Mouse (Mus musculus) liver, postnatal 0 days (tissue): Measurements from ENCODE around the gene Nln. TPM values are rescaled to one million over a fixed set of nuclear protein-coding genes. Genes with fewer than 3 reads are reported as not detected.
A peak's percentile ranks its signal among the peaks of the same experiment; 100 is the strongest.

Source experiments
- ATAC-seq: fragments of 200-750 bp; cut with Nextera tagmentation; 2 replicates; pipeline ENCODE4 v1.8.0; 2017; ENCODE audit warnings: mild to moderate bottlenecking, moderate library complexity
- DNase-seq: peaks from one replicate; pipeline ENCODE4 v3.0.0-alpha.2; 2016
- H3K27ac ChIP-seq: fragments of 300-500 bp; sonication (generic); 2 replicates; pipeline ENCODE4 v1.5.1; 2014; ENCODE audit warnings: antibody characterized with exemption, moderate library complexity, mild to moderate bottlenecking, low read depth
- H3K27me3 ChIP-seq: fragments of 300-500 bp; sonication (generic); 2 replicates; pipeline ENCODE4 v1.6.1; 2014; ENCODE audit warnings: low read length, control low read depth, mixed read lengths; ENCODE audit not compliant: insufficient read depth
- H3K36me3 ChIP-seq: fragments of 300-500 bp; sonication (generic); replicated peaks from 2 replicates; pipeline ENCODE4 v1.6.1; 2014; ENCODE audit warnings: mild to moderate bottlenecking, control low read depth, low read length, moderate library complexity, mixed read lengths; ENCODE audit not compliant: insufficient read depth
- H3K4me1 ChIP-seq: fragments of 300-500 bp; sonication (generic); 2 replicates; pipeline ENCODE4 v1.6.1; 2014; ENCODE audit warnings: antibody characterized with exemption, mild to moderate bottlenecking, control low read depth; ENCODE audit not compliant: insufficient read depth
- H3K4me2 ChIP-seq: fragments of 300-500 bp; sonication (generic); 2 replicates; pipeline ENCODE4 v1.6.1; 2014; ENCODE audit warnings: low read depth, mild to moderate bottlenecking, low read length, moderate library complexity, mixed read lengths
- H3K4me3 ChIP-seq: fragments of 300-500 bp; sonication (generic); 2 replicates; pipeline ENCODE4 v1.5.1; 2014; ENCODE audit warnings: low read depth, low read length
- H3K9ac ChIP-seq: fragments of 300-500 bp; sonication (generic); replicated peaks from 2 replicates; pipeline ENCODE4 v1.6.1; 2014; ENCODE audit warnings: mild to moderate bottlenecking, moderate library complexity
- H3K9me3 ChIP-seq: fragments of 300-500 bp; sonication (generic); 2 replicates; pipeline ENCODE4 v1.6.1; 2016; ENCODE audit warnings: mild to moderate bottlenecking, control low read depth, low read length, mixed read lengths
- CTCF ChIP-seq: sonication (generic); IDR thresholded peaks from 2 replicates; pipeline ENCODE4 v1.5.1; 2016; ENCODE audit warnings: antibody characterized with exemption, low read depth
- EP300 ChIP-seq: IDR thresholded peaks from 2 replicates; pipeline ENCODE4 v1.6.1; 2016; ENCODE audit warnings: antibody characterized with exemption, low read depth, mild to moderate bottlenecking
- WGBS: fragments of 180-500 bp; shearing (Covaris S2); extraction: QIAGEN DNeasy Blood & Tissue Kit; methylation state at CpG from one replicate; pipeline ENCODE4 v1.1.7; 2014; ENCODE audit not compliant: insufficient replicate concordance; 5-methylcytosine and 5-hydroxymethylcytosine counted together
- polyA plus RNA-seq: library from polyadenylated mRNA; unstranded; fragments of >200 nt; fragmentation: Nextera tagmentation; extraction: Ambion mirVana; gene quantifications from 2 replicates; pipeline ENCODE4 v1.2.1, GENCODE M21; 2015

Nln gene
- polyA plus RNA-seq, 1 experiment from 2014 or later = 40.4 TPM

GRCm38 (mm10) chr13:104101606-104102235 is 7.7 kb downstream of the Nln start:
- Histone ChIP-seq H3K27me3 (no peaks in the 10 kb centered on the region), H3K4me3 (no peak overlapping the region), H3K27ac (no peak overlapping the region), H3K4me1 (no peaks in the 10 kb centered on the region), H3K4me2 (no peak overlapping the region), H3K9me3 (no peaks in the 10 kb centered on the region), H3K36me3 (no peaks in the 10 kb centered on the region), H3K9ac (no peak overlapping the region)
- WGBS = 72% methylated on average over 5 of the region's 5 CpGs
- DNase-seq = no peak
- TF ChIP-seq EP300 = no peak
- TF ChIP-seq CTCF = no peak
- no peak for ATAC-seq

GRCm38 (mm10) chr13:104100416-104100815 is 9.0 kb downstream of the Nln start:
- no peak overlapping the region for H3K4me2 ChIP-seq
- ATAC-seq (no peak), DNase-seq (no peak)
- TF ChIP-seq EP300 (no peak), CTCF (no peak)
- no peaks in the 10 kb centered on the region for H3K27me3 ChIP-seq
- 86% methylated on average over 4 of the region's 4 CpGs for WGBS
- H3K9ac ChIP-seq = no peak overlapping the region
- no peak overlapping the region for H3K27ac ChIP-seq
- no peaks in the 10 kb centered on the region for H3K4me1 ChIP-seq
- no peaks in the 10 kb centered on the region for H3K36me3 ChIP-seq
- H3K9me3 ChIP-seq = no peaks in the 10 kb centered on the region
- H3K4me3 ChIP-seq = no peak overlapping the region

- H3K4me1 ChIP-seq = no peaks in the 10 kb centered on the region; the same call in 1 of the 2 replicates
- TF ChIP-seq EP300 = no peak
- no peak for TF ChIP-seq CTCF
- H3K4me2 ChIP-seq = no peak overlapping the region
- H3K36me3 ChIP-seq = no peaks in the 10 kb centered on the region
- DNase-seq (no peak), ATAC-seq (no peak)
- 86% methylated on average over 7 of the region's 7 CpGs for WGBS
- H3K4me3 ChIP-seq = no peak overlapping the region
- no peaks in the 10 kb centered on the region for H3K9me3 ChIP-seq
- H3K9ac ChIP-seq = no peak overlapping the region
- H3K27ac ChIP-seq = no peak overlapping the region
- no peaks in the 10 kb centered on the region for H3K27me3 ChIP-seq
These were observed 12.2 kb downstream of the Nln start for GRCm38 (mm10) chr13:104097190-104097589.

GRCm38 (mm10) chr13:104095955-104096354 is 13.5 kb downstream of the Nln start:
- Histone ChIP-seq H3K4me1 (no peaks in the 10 kb centered on the region; the same call in 1 of the 2 replicates), H3K36me3 (no peaks in the 10 kb centered on the region), H3K27me3 (no peaks in the 10 kb centered on the region), H3K9me3 (no peaks in the 10 kb centered on the region), H3K27ac (no peak overlapping the region), H3K9ac (no peak overlapping the region), H3K4me2 (no peak overlapping the region), H3K4me3 (no peak overlapping the region)
- 66% methylated on average over 7 of the region's 7 CpGs for WGBS
- DNase-seq (no peak), ATAC-seq (no peak)
- TF ChIP-seq CTCF (no peak), EP300 (no peak)

- H3K27me3 ChIP-seq = no peaks in the 10 kb centered on the region
- WGBS = 70% methylated on average over 11 of the region's 11 CpGs
- H3K4me2 ChIP-seq = no peak overlapping the region
- DNase-seq (no peak), ATAC-seq (peak; percentile 44; the same call in 1 of the 2 replicates)
- no peaks in the 10 kb centered on the region for H3K36me3 ChIP-seq
- no peak overlapping the region for H3K4me3 ChIP-seq
- H3K9me3 ChIP-seq = no peaks in the 10 kb centered on the region
- no peak overlapping the region for H3K9ac ChIP-seq
- no peak for TF ChIP-seq EP300
- no peak for TF ChIP-seq CTCF
- no peaks in the 10 kb centered on the region; the same call in 1 of the 2 replicates for H3K4me1 ChIP-seq
- H3K27ac ChIP-seq = no peak overlapping the region
These were observed 14.7 kb downstream of the Nln start for GRCm38 (mm10) chr13:104094531-104095385.

- no peak for TF ChIP-seq CTCF
- TF ChIP-seq EP300 = no peak
These were observed 17.7 kb downstream of the Nln start for GRCm38 (mm10) chr13:104091734-104092133.

More at GRCm38 (mm10) chr13:104091734-104092133, 17.7 kb downstream of the Nln start:
- Histone ChIP-seq H3K9ac (no peak overlapping the region), H3K27ac (no peak overlapping the region), H3K27me3 (no peaks in the 10 kb centered on the region), H3K4me2 (no peak overlapping the region), H3K9me3 (no peaks in the 10 kb centered on the region), H3K36me3 (no peaks in the 10 kb centered on the region), H3K4me3 (no peak overlapping the region), H3K4me1 (no peaks in the 10 kb centered on the region; the same call in 1 of the 2 replicates)
- no peak for DNase-seq
- no peak for ATAC-seq
- WGBS = 11% methylated on average over 1 of the region's 1 CpGs
